Mouse (Mus musculus): ENCODE measurements around the gene Cpne6. TPM values are rescaled to one million over a fixed set of nuclear protein-coding genes. Genes with fewer than 3 reads are reported as not detected.

The Cpne6 gene
- not detected in 2 replicates for total RNA-seq (2015)
- total RNA-seq (2017): not detected in 2 replicates

GRCm38 (mm10) chr14:55510125-55510731 lies at the start of gene Cpne6:
Gene Cpne6, plus strand, starts transcription at chr14:55510445.
- no peak for ATAC-seq (ENCODE audit: poor library complexity, severe bottlenecking)

GRCm38 (mm10) chr14:55461757-55462156 lies 48.5 kb upstream of the Cpne6 start:
- ATAC-seq (ENCODE audit: poor library complexity, severe bottlenecking): no peak

GRCm38 (mm10) chr14:55466481-55466880 lies 43.8 kb upstream of the Cpne6 start:
- ATAC-seq (ENCODE audit: poor library complexity, severe bottlenecking): no peak

- ATAC-seq (ENCODE audit: poor library complexity, severe bottlenecking): no peak
These were observed 43.1 kb upstream of the Cpne6 start for GRCm38 (mm10) chr14:55467108-55467507.

- no peak for ATAC-seq (ENCODE audit: poor library complexity, severe bottlenecking)
These were observed 41.9 kb upstream of the Cpne6 start for GRCm38 (mm10) chr14:55468301-55468741.

GRCm38 (mm10) chr14:55469041-55469440 lies 41.2 kb upstream of the Cpne6 start:
- ATAC-seq (ENCODE audit: poor library complexity, severe bottlenecking): no peak

- no peak for ATAC-seq (ENCODE audit: poor library complexity, severe bottlenecking)
These were observed 40.4 kb upstream of the Cpne6 start for GRCm38 (mm10) chr14:55469821-55470220.

GRCm38 (mm10) chr14:55470806-55471205 lies 39.4 kb upstream of the Cpne6 start:
- ATAC-seq (ENCODE audit: poor library complexity, severe bottlenecking): no peak

- no peak for ATAC-seq (ENCODE audit: poor library complexity, severe bottlenecking)
These were observed 34.6 kb upstream of the Cpne6 start for GRCm38 (mm10) chr14:55475654-55476053.

- ATAC-seq (ENCODE audit: poor library complexity, severe bottlenecking): no peak
These were observed 32.8 kb upstream of the Cpne6 start for GRCm38 (mm10) chr14:55477421-55477820.

- ATAC-seq (ENCODE audit: poor library complexity, severe bottlenecking): no peak
These were observed 32.4 kb upstream of the Cpne6 start for GRCm38 (mm10) chr14:55477829-55478228.

- peak; percentile 88 for ATAC-seq (ENCODE audit: poor library complexity, severe bottlenecking)
These were observed 31.3 kb upstream of the Cpne6 start, which contains the start of gene Dhrs4 for GRCm38 (mm10) chr14:55478651-55479599. Gene Dhrs4, plus strand, starts transcription at chr14:55478758.

- ATAC-seq (ENCODE audit: poor library complexity, severe bottlenecking): no peak
These were observed 30.6 kb upstream of the Cpne6 start for GRCm38 (mm10) chr14:55479629-55480028.

GRCm38 (mm10) chr14:55484430-55485085 lies 25.7 kb upstream of the Cpne6 start:
- no peak for ATAC-seq (ENCODE audit: poor library complexity, severe bottlenecking)

- no peak for ATAC-seq (ENCODE audit: poor library complexity, severe bottlenecking)
These were observed 23.4 kb upstream of the Cpne6 start for GRCm38 (mm10) chr14:55486836-55487235.

- ATAC-seq (ENCODE audit: poor library complexity, severe bottlenecking): peak; percentile 43
These were observed 19.7 kb upstream of the Cpne6 start, which contains the start of gene Carmil3 for GRCm38 (mm10) chr14:55490361-55491201. Gene Carmil3, plus strand, starts transcription at chr14:55490651.

- ATAC-seq (ENCODE audit: poor library complexity, severe bottlenecking): peak; percentile 73
These were observed 18.9 kb upstream of the Cpne6 start for GRCm38 (mm10) chr14:55491291-55491833.

- ATAC-seq (ENCODE audit: poor library complexity, severe bottlenecking): no peak
These were observed 18.1 kb upstream of the Cpne6 start for GRCm38 (mm10) chr14:55492103-55492502.

GRCm38 (mm10) chr14:55495509-55496240 lies 14.6 kb upstream of the Cpne6 start:
- ATAC-seq (ENCODE audit: poor library complexity, severe bottlenecking): no peak
